Mouse (Mus musculus) embryo, embryonic 10 days (tissue): ENCODE measurements around the gene Atp2b2.

Experiments used
- DNase-seq: peaks from one replicate; pipeline ENCODE4 v3.0.0-alpha.2; 2015; ENCODE audit warnings: low spot score

Atp2b2 gene

DNA sequence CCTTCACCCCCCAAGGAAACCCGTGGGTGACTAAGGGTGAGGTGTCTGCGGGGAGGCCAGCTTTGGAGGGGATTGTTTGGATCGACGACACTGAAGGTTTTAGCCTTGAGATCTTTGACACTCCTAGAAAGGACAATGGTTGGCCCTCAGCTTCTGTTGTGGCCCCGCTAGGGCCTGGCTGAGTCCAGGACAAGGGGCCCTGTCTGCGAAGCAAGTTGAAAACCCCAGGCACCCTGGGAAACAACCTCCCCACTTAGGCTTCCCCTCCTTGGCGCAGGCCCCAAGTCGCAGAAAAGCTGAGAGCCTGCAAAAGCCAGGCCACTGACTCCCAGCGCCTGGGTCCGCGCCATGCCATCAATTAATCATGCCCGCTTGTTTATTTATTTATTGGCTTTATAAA is at the start of gene Atp2b2:
Atp2b2 (minus strand) TSS at position 282 of the 400 bp plus-strand sequence.
- no peak for DNase-seq

DNA sequence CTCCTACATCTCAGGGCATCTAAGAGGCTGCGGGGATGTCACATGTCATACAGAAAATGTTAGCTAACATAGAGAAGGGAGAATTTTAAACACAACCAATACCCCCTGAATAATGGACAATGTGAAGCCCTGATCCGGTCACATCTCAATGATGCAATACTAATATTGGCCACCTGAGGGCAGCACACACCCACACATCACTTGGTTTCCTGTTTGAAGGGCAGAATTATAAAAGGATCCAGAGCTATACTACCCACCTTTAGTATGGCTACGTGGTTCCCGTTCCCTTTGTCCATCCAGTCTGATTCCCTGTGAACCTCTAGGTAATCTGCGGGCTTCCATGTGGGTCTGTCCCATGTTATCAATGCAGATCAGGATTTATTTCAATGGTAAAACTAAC is 47.2 kb upstream of the Atp2b2 start:
- peak; percentile 83 for DNase-seq

DNA sequence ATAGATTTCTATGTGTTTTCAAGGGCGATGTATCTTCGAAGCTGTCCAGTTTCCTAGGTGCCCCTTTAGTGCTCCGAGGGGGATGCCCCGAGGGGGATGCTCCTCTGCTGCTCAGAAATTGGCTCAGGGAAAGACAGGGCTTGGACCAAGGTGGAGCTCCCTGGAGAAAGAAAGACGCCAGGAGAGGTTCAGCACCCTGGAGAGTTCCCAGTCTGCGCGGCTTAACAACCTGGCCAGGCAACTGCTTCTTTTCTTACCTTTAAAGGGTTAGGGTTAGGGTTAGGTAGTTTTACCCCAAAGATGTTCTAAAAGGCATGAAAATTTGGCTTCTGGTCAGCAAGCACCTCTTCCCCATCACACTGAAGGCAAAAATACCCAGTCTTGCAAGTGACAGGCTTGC is 44.7 kb upstream of the Atp2b2 start:
- DNase-seq: peak; percentile 62

DNA sequence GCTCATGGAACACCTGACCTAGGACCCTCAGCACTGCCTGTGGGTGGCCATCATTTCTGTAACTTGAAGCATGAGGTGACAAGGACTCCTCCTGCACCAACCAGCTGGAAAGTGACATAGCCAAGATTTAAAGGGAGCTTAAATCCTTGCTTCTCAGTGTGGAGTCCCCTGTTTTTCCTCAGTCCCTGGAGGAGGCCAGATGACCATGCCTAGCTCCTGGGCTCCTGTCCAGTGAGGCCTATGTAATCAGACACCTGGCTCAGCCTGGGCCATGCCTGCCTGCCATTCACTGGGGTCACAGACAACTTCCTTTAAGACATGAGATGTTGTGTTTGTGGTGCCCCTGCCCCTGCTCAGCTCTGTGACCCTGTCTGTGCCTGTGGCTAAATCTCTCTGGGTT is 36.1 kb upstream of the Atp2b2 start:
- DNase-seq: no peak

DNA sequence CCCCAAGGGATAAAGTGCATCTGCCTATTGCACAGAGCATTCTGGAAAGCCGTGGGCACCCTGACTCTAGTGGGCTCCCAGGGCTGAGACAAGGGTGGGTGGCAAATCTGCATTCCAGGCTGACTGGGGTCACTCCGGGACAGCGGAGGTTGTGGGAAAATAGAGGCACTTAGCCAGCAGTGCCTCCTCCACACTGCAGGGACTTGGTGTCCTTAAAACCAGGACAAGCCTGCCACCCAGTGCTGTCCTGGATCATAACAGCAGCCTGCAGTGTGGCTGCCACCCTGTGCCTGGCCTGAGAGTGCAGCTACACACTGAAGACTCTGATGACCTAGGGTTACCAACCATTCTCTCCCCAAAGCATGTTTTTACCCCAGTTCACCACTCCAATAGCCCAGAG is 34.1 kb upstream of the Atp2b2 start:
- peak; percentile 25 for DNase-seq

DNA sequence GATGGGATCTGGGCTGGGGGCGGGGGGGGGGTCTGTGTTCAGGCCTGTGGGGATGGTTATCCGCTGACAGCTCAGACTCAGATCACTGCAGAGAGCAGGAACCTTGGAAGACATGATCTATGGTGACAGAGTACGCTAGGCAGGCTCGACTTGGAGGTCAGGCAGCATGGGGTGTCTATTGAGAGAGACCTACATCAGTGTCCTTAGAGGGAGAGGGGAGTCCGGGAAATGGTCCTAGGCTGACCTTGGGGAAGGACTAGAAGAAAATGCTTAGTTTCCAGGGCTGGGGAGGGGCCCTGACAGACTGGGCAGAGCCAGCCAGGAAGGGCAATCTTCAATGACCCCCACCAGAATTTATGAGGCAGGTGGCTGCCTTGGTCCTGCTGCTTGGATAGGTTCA is 33.6 kb upstream of the Atp2b2 start:
- no peak for DNase-seq

DNA sequence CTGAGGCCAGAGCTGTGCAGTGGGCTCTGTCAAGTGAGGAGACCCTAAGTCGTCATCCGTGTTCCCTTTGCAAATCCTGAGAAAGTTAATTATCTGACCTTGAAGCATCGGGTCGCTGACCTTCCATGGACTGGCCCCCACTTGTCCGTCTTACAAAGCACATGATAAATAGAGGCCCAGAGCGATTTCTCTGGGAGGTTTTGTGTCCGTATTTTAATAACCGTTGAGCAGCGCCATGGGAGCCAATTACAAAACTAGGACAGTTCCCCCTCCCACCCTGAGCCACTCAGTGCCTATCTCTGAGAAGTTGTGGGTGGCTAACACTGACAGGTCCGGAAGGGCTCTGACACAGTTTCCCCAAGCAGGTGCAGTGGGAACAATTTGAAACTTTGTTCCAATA is 32.5 kb upstream of the Atp2b2 start:
- DNase-seq: no peak

DNA sequence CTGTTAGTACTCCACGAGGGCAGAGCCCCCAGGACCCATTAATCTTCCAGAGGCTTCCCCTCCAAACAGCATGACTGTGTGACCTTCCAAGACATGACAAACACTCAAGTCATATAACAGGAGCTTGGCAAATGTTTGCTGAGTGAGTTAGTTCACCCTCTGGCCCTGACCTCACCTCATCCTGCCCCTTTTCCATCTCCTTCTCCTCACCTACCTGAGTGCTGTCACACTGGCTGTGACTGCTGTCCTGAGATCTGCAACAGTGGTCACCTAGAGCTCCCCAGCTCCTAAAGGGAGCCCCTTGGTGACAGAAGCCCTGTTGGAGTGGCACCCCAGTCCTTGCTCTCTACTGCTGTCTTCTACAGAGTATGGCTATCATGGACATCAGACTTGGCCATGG is 31.8 kb upstream of the Atp2b2 start:
- DNase-seq: no peak

DNA sequence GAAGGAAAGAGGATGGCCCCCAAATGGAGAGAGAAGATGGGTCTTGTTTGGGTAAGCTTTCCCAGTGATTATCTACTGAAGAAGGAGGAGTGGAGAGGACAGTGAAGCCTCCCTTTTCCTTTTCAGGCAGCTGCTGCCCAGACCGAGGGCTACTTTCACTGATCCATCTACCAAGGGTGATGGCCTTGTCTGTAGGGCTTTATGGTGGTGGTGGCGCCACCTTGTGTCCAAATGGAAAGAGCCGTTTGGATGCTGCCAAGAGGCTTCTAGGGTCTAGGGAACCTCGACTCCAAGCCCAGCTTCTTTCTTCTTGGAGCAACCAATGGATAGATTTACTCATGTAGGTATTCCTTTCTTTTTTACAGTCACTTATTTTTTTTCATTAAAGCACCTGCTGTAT is 29.2 kb upstream of the Atp2b2 start:
- peak; percentile 87 for DNase-seq

DNA sequence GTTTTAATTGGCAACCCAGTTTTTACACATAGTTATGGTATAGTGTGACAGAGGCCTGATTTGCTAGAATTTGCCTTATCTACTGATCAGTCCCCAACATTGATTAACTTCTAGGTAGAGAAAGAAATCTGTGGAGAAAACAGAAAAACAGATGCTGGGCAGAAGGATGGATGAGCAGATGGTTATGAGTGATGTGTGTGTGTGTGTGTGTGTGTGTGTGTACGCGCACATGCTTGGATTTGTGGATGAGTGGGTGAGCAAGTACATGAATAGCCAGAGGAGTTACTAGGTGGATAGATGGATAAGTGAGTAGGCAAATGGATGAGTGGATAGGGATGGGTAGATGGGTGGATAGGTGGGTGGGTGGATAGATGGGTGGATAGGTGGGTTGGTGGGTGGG is 20.7 kb upstream of the Atp2b2 start:
- DNase-seq: no peak

DNA sequence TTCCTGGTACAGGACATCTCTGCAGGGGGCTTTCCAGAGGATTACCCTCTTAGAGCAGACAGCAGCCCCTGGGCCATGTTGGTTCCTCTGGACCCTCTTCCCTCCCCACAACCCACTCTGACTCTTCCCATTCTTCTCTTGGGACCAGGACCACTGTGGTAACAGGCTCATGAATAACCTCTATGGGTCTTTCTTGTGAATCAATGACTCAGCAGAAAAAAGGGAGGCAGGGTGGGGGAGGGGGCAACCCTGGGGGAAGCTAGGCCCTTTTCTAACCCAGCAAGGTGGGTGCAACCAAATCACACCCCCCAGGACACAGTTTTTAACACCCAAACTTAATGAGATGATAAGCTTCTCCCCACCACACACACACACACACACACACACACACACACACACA is 20.3 kb upstream of the Atp2b2 start:
- no peak for DNase-seq

DNA sequence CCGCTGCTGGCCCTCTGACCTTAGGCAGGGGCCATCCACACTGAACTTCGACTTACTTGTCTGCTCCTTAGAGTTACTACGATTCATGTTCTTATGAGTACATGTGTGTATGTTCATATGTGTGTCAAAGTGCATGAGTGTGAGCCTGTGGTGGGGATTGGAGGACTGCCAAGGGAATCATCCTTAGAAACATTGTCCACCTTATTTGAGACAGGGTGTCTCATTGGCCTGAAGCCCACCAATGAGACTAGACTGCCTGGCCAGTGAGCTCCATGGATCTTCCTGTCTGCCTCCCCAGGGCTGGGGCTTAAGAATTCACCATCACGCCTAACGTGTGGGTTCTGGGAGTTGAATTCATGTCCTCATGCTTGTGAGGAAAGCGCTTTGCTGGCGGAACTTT is 16.8 kb upstream of the Atp2b2 start:
- DNase-seq: no peak

DNA sequence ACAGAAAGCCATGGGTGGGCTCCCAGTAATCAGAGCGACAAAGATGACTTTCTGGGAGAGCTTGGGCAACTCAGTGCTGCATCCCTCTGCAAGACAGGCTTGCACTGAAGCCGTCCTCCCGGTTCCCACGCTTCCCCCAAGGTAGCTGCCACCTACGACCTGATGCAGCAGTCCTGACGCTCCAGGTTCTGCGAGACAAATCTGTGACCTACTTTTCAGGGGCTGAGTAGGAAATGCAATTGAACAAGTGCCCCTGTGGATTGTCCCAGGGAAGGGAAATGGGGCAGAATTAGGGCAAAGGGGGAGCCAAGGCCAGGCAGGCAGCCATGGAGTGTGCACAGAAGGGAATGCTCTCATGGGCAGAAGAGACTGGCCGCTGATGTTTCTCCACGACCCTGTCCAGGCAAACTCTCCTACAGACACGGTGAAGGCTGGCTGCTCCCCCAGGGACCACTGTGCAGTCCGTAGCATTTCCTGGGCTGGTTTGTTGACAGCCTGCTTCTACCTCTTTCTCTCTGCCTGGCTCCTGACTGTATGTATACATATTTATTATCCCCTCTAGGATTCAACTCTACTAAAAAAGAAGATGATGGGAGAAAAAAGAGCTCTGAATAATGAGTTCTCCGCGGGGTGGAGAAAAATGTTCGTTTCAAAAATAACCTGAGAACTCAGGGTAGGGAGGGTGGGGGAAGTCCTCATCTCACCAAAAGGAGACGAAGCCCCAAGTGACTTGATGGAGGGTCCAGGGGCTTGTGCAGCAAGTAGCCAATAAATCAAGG is 15.8 kb upstream of the Atp2b2 start:
- DNase-seq: no peak

DNA sequence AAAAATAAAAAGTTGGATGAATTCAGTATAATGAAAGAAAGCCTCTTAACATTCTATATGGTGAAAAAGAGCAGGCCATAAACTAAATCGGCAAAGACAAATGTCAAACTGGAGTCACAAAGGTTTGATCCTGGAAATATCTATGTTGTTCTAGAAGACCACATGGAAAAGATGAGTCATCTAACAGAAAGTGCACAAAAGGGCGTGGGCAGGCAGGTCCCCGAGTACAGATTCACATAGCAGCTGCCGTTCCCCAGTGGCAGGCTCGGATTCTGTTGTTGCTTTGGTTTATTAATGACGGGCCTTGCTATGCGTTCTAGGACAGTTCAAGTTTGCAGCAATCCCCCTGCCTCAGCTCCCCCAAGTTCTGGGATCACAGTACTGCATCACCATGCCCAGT is 12.9 kb upstream of the Atp2b2 start:
- DNase-seq: no peak

DNA sequence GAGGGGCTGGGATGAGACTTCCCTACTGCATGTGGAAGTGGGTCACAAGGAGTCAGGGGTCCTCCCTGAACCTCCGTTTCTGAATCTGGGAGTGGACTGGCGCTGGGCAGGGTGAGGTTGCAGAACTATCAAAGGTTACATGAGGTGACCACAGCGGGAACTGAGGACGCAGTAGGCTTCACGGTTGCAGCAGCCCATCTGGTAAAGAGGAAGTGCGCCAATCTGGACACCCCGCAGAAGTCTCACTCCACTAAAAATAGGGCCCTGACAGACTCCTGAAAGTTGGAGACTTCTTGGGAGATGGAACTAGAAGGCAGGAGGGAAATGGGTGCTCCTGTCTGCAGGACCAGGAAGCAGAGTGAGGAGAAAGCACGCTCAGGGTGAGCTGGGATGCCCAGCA is 2.5 kb upstream of the Atp2b2 start:
- no peak for DNase-seq

DNA sequence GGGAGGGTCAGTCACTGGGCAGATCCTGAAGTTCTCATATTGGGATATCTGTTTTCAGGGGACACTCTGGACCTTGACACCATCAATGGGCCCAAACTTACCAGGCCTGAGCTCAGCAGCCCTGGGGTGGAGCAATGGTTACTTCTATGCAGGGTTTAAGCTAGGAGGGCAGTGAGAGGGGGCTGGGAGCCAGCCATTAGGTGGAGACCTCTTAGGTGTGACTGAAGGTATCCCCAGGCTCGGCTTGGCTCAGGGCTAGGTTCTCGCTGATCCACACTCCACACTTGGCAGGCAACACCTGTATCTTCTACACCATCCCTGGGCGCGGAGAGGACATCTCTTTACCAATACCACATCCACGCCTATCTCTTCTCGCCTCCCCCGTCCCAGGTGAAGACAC is 423 bp upstream of the Atp2b2 start:
- no peak for DNase-seq

DNA sequence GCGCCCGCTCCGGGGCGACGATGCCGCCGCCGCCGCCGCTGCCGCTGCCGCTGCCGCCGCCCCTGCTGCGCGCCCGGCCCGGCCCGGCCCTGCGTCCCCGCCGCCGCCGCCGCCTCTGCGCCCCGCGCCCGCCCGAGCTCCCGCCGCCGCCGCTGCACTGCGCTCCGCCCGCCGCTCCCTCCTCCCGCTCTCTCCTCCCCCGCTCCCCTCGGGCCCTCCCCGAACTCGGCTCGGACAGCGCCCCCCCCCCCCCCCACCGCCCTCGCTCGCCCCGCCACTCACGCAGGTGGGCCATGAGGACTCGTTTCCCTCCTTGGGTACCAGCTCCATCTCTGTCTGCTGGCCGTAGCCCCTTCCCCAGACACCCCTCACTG is 515 bp downstream of the Atp2b2 start:
- DNase-seq: peak; percentile 20

DNA sequence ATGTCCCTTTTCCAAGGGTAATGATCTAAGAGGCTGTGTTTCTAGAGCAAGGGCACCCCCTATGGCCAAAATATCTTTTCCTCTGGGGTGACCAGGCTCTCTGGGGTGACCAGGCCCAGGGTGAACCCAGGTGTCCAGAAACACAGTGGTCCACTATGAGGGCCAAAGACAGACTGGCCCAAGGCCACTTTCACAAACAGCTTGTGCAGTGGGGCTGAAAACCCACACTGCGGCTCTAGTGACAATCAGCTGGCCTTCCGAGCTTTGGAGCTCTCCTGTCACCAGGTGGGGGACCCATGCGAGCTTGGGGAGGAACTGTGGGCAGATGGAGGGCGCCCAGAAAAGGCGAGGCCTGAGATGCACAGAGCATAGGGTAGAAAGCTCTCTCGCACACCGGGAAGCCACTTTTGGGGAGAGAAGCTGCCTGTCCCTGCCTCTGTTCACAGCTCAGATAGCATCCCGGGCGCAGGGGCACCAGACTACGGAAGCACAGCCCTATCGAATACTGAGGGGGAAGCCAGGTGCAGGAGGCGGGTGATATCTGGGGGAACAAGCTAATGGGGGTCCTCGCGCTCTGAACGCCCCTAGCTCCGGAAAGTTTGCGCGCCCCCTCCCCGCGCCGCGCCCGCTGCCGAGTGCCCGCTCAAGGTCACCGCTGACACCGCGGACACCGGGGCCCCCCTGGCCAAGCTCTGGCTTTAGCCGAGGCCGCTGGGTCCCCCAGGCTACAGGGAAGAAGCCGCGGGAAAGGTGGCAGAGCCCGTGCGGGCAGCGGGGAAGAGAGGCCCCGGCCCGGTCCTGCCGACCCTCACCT is 1.1 kb downstream of the Atp2b2 start:
- DNase-seq: peak; percentile 24

DNA sequence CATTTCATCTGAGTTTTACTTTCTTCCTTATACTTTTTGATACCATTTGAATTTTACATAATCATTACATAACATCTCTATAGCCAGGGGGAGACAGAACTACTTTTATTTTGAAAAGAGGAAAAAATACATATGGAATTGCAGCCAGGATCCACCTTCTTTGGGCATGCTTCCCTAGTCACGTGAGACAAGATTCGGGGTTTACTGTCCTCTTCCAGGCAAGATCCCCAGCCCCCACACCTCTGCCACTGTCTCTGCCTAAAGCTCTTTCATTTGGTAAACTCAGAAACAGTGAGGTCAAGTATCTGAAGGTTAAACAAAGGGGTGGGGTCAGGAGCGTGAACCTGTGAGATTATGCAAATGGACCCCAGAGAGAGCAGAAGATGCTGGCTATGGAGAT is 6.7 kb downstream of the Atp2b2 start:
- no peak for DNase-seq

DNA sequence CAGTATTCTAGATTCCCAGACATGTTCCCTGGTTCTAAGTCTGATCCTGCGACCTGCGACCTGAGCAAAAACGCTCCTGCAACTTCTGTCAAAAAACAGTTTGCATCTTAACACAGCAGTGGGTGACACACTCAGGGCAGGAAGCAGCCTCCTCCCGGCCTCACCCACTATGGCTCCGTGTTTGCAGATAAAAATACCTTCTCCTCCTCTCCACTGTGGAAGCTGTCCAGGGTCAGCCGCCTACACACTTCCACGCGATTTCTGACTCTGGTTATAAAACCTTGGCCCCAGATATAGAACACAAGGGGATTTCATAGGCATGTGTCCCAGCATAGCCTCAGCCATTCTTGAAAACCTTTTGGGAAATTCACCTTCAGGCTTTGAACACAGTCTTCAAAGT is 9.6 kb downstream of the Atp2b2 start:
- no peak for DNase-seq

DNA sequence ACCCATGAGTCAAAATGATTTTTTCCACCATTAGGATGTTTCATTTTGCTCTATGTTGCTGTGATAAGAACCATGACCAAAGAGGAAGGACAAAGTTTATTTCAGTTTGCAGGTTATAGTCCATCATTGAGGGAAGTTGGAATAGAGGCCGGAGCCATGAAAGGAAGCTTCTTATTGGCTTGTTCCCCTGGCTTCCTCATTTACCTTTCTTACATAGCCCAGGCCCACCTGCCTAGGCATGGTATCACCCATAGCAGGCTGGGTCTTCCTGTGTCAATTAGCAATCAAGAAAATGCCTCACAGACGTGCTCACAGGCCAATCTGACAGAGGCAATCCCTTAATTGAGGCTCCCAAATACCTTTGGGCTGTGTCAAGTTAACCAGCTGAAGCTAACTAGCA is 18.6 kb downstream of the Atp2b2 start:
- no peak for DNase-seq

DNA sequence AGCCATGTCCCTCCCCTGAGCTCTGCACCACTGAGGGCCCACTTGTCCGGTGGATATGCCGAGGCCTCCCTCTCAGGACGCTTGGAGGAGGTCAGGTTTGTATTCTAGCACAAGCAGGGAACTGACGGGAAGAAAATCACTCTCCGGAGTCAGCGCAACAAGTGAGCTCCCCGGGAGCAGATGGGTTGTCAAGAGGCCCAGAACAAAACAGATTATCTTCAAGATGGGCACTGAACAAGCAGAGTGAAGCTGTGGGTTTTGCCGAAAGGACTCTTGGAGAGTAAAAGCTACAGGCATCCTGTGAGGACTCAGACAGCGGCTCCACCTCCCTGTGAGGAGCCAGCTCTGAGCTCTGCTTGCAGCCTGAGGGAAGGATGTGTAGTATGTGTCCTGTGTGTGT is 20.3 kb downstream of the Atp2b2 start:
- DNase-seq: no peak

DNA sequence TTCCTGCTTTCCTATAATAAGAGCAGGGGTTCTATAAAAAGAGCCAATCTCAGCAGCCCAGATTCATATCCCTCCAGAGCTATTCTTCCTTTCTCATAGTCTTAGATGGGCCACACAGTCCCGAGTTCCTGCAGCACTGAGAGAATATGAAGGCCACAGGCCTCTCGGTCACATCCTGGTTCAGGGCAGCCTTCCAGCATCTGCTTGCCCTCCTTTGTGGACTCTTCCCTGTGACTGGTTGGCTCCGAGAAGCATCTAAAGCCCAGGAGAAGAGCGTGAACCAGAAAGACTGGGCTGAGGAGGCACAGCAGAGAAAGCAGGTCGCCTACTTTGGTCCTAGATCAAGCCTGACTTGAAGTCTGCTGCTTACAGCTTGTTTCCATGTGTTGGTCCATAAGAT is 28.6 kb downstream of the Atp2b2 start:
- DNase-seq: no peak

DNA sequence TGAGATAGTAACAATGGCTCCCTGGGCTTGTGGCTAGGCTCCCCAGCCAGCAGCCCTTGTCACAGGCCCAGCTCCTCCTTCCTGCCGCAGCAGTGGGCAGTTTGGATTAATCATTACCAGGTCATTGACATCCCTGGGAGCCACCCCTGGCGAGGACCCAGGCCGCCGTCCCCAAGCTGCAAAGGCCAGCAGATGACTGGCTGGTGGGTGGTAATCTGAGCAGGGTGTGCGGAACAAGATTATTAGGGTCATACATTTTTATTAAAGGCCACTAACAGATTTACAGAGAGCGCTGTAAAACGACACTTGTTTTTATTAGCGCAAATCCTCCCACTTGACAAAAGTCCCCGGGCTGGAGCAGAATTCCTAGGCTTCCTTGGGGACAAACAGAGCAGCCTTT is 29.6 kb downstream of the Atp2b2 start:
- peak; percentile 63 for DNase-seq
